ENCODE assay signal across 21 mouse cellular contexts in the genomic region with DNA sequence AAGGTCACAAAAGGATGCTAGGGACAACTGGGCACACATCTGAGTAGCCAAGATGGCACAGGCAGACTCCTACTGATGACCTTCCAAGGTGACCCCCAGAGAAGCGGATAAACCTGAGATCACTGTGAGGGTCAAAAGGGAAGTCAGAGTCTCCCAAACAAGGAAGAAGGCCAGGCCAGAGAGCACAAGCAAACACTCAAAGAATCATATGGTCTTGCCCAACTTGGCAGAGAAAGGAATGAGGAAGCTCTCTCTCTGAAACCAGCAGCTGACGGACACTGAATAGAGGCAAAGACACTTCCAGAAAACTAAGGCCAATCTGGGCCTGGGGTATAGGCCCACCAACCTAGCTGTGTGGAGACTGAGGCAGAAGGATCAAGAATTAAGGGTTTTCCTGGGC.
DNase-seq lines count a peak whose midpoint lies in the region; ATAC-seq and TF ChIP-seq lines count a peak whose summit lies in the region.
"Had no signal": no experiment of that assay in that cellular context is flagged by ENCODE, and none has a peak within 500 bp of the region (broad histone marks: within the 10 kb centered on the region; RNA-seq: fewer than 3 reads in every experiment).

No protein-coding gene starts in this region.

- no peak for TF ChIP-seq CTCF in lung, postnatal 0 days (IDR thresholded peaks at IDR 0.05)

- no peaks in the 10 kb centered on the region for H3K9me3 ChIP-seq in lung, postnatal 0 days (ENCODE audit: low read length)
- no peaks in the 10 kb centered on the region for H3K9me3 ChIP-seq in hindbrain, embryonic 14.5 days (ENCODE audit: control insufficient read depth, low read length)
- H3K9me3 ChIP-seq: heart, embryonic 12.5 days; liver, embryonic 13.5 days; midbrain, embryonic 12.5 days had no signal

- no peaks in the 10 kb centered on the region for H3K36me3 ChIP-seq in lung, postnatal 0 days (ENCODE audit: insufficient read depth, low read length)
- 0 out of 2 replicates have a peak, but pooled peaks cover 5% of the 10 kb centered on the region for H3K36me3 ChIP-seq in hindbrain, embryonic 14.5 days (replicated peaks; ENCODE audit: control insufficient read depth, insufficient read depth)

- peak; percentile 26 for DNase-seq in 416B (ENCODE audit: low read depth)
- peak; percentile 81 for DNase-seq in lung, postnatal 0 days (ENCODE audit: low spot score)
- no peak for DNase-seq in right cerebral cortex, postnatal 10 days (ENCODE audit: low spot score in 2 of 2)
- DNase-seq in spleen, postnatal 10 days (ENCODE audit: low spot score in 2 of 2): no peak
- no peak for DNase-seq in hindbrain, embryonic 14.5 days (ENCODE audit: low spot score)
- DNase-seq: B cell, adult 2 months; cerebellum, adult 11-12 months; cerebellum, postnatal 14 days; gastrocnemius, adult 2 months; heart, adult 11 months; heart, postnatal 36 days; liver, embryonic 13.5 days; right cerebral cortex, postnatal 25 days had no signal

- peak; percentile 47 for ATAC-seq in lung, postnatal 0 days
- peak; percentile 83 for ATAC-seq in megakaryocyte progenitor cell, adult 5-6 weeks (replicated peaks; ENCODE audit: poor library complexity)
- ATAC-seq in hindbrain, embryonic 14.5 days (ENCODE audit: low FRiP score): no peak
- ATAC-seq: hindbrain, embryonic 16.5 days; intestine, postnatal 0 days had no signal

- peak; percentile 80 for TF ChIP-seq EP300 in lung, postnatal 0 days (IDR thresholded peaks at IDR 0.05)

- no peak overlapping the region for H3K4me3 ChIP-seq in brown adipose tissue, adult 24 weeks (ENCODE audit: insufficient read depth, low read depth, low read length)
- no peak overlapping the region for H3K4me3 ChIP-seq in lung, postnatal 0 days (ENCODE audit: low read depth, low read length)
- no peak overlapping the region for H3K4me3 ChIP-seq in hindbrain, embryonic 14.5 days (replicated peaks; ENCODE audit: low read length)
- H3K4me3 ChIP-seq: gastrocnemius, adult 2 months; heart, embryonic 12.5 days; liver, embryonic 13.5 days; midbrain, embryonic 12.5 days; myocyte had no signal

- H3K9ac ChIP-seq in lung, postnatal 0 days (replicated peaks; ENCODE audit: low read depth): no peak overlapping the region
- no peak overlapping the region for H3K9ac ChIP-seq in hindbrain, embryonic 14.5 days
- H3K9ac ChIP-seq: heart, embryonic 12.5 days; liver, embryonic 13.5 days; midbrain, embryonic 12.5 days had no signal

- 57% methylated on average over 2 of the region's 2 CpGs for WGBS in lung, postnatal 0 days
- WGBS in hindbrain, embryonic 14.5 days: 95% methylated on average over 2 of the region's 2 CpGs

- H3K4me1 ChIP-seq in brown adipose tissue, adult 24 weeks (ENCODE audit: control insufficient read depth, insufficient read depth, insufficient read length, low read length): 0 out of 2 replicates have a peak, but pooled peaks cover 2% of the 10 kb centered on the region
- H3K4me1 ChIP-seq in lung, postnatal 0 days (ENCODE audit: insufficient read depth, low read depth, low read length): no peaks in the 10 kb centered on the region
- H3K4me1 ChIP-seq in hindbrain, embryonic 14.5 days (replicated peaks; ENCODE audit: control insufficient read depth, insufficient read depth, low read length): peaks cover 3% of the 10 kb centered on the region; the same call in 1 of the 2 replicates
- H3K4me1 ChIP-seq: midbrain, embryonic 12.5 days had no signal

- H3K27ac ChIP-seq in brown adipose tissue, adult 24 weeks (replicated peaks; ENCODE audit: low read depth, low read length): peak overlapping the region; percentile 27
- H3K27ac ChIP-seq in lung, postnatal 0 days (ENCODE audit: low read length): no peak overlapping the region
- no peak overlapping the region for H3K27ac ChIP-seq in hindbrain, embryonic 14.5 days
- H3K27ac ChIP-seq: gastrocnemius, adult 2 months; kidney, postnatal 0 days; liver, embryonic 13.5 days; midbrain, embryonic 12.5 days had no signal

- no peaks in the 10 kb centered on the region for H3K27me3 ChIP-seq in lung, postnatal 0 days (replicated peaks; ENCODE audit: insufficient read depth, low read length)
- H3K27me3 ChIP-seq in hindbrain, embryonic 14.5 days (ENCODE audit: control insufficient read depth, insufficient read depth, low read length): no peaks in the 10 kb centered on the region
- H3K27me3 ChIP-seq: heart, embryonic 12.5 days; liver, embryonic 13.5 days; midbrain, embryonic 12.5 days had no signal

- H3K4me2 ChIP-seq in lung, postnatal 0 days (replicated peaks; ENCODE audit: low read depth, low read length): no peak overlapping the region
- no peak overlapping the region for H3K4me2 ChIP-seq in hindbrain, embryonic 14.5 days (replicated peaks)
- H3K4me2 ChIP-seq: heart, embryonic 12.5 days; liver, embryonic 13.5 days; midbrain, embryonic 12.5 days had no signal

Comparison
In these comparisons a context has a peak if more than half of its experiments do, and no peak if none do; other contexts are left out.
1. DNase-seq: peak in 416B (single experiment) and lung, postnatal 0 days (single experiment); none in right cerebral cortex, postnatal 10 days (0 of 2), spleen, postnatal 10 days (0 of 2) and hindbrain, embryonic 14.5 days (single experiment).